Mouse (Mus musculus) spleen, adult 2 months (tissue): Measurements from ENCODE around the gene Ntn1. TPM values are rescaled to one million over a fixed set of nuclear protein-coding genes. Genes with fewer than 3 reads are reported as not detected.

Experiments used
- DNase-seq, 2 experiments: peaks; one replicate each; pipeline versions ENCODE4 v3.0.0 to v3.0.0-alpha.2; 2012 to 2021; ENCODE audit warnings: low spot score in 2 of 2, low read depth in 1 of 2
- H3K27ac ChIP-seq: fragments of 200-500 bp; 2 replicates; pipeline ENCODE4 v1.5.1; 2012; ENCODE audit warnings: low read length, inconsistent platforms; ENCODE audit not compliant: insufficient read depth
- H3K27me3 ChIP-seq: fragments of 200-500 bp; 2 replicates; pipeline ENCODE4 v1.6.1; 2012; ENCODE audit warnings: mild to moderate bottlenecking, moderate library complexity, low read length, inconsistent platforms; ENCODE audit not compliant: control insufficient read depth, insufficient read depth
- H3K36me3 ChIP-seq: fragments of 200-500 bp; 2 replicates; pipeline ENCODE4 v1.6.1; 2012; ENCODE audit warnings: mild to moderate bottlenecking, low read length, inconsistent platforms; ENCODE audit not compliant: control insufficient read depth, insufficient read depth
- H3K4me1 ChIP-seq: fragments of 200-500 bp; 2 replicates; pipeline ENCODE4 v1.6.1; 2011; ENCODE audit warnings: inconsistent platforms; ENCODE audit not compliant: control insufficient read depth, insufficient read depth, insufficient read length
- H3K4me3 ChIP-seq: fragments of 200-500 bp; 2 replicates; pipeline ENCODE4 v1.5.1; 2011; ENCODE audit warnings: mild to moderate bottlenecking, inconsistent platforms; ENCODE audit not compliant: insufficient read depth, insufficient read length; ENCODE audit errors: extremely low read depth
- CTCF ChIP-seq: fragments of 200-500 bp; IDR thresholded peaks from 2 replicates; pipeline ENCODE4 v1.5.1; 2011; ENCODE audit warnings: mild to moderate bottlenecking, inconsistent platforms; ENCODE audit not compliant: insufficient read depth, insufficient read length, insufficient replicate concordance; ENCODE audit errors: extremely low read depth
- POLR2A ChIP-seq: fragments of 200-500 bp; IDR thresholded peaks from 2 replicates; pipeline ENCODE4 v1.6.1; 2011; ENCODE audit warnings: low read depth, low read length, inconsistent platforms
- WGBS: fragments of 180-500 bp; shearing (Covaris S2); methylation state at CpG from one replicate; pipeline ENCODE4 v1.1.7; 2018; 5-methylcytosine and 5-hydroxymethylcytosine counted together
- polyA plus RNA-seq: library from polyadenylated mRNA; depleted of rRNA; stranded (reverse); fragments of >200 nt; gene quantifications from 2 replicates; pipeline ENCODE4 v1.2.3, GENCODE M21; 2012

Ntn1 gene
- polyA plus RNA-seq, 1 experiment: 3.8 TPM

GRCm38 (mm10) chr11:68202561-68202960, 198.1 kb downstream of the Ntn1 start:
- H3K4me1 ChIP-seq: peaks cover 34% of the 10 kb centered on the region; the same call in 1 of the 2 replicates
- DNase-seq: no peak
- H3K27me3 ChIP-seq: no peaks in the 10 kb centered on the region
- WGBS: 81% methylated on average over 10 of the region's 10 CpGs
- no peak overlapping the region for H3K27ac ChIP-seq
- H3K4me3 ChIP-seq: no peak overlapping the region
- no peak for TF ChIP-seq CTCF
- no peak for TF ChIP-seq POLR2A
- H3K36me3 ChIP-seq: no peaks in the 10 kb centered on the region

GRCm38 (mm10) chr11:68201811-68202459, 198.7 kb downstream of the Ntn1 start:
- WGBS: 66% methylated on average over 10 of the region's 10 CpGs
- H3K4me3 ChIP-seq: no peak overlapping the region
- H3K36me3 ChIP-seq: no peaks in the 10 kb centered on the region
- H3K4me1 ChIP-seq: peaks cover 34% of the 10 kb centered on the region; the same call in 1 of the 2 replicates
- H3K27ac ChIP-seq: no peak overlapping the region
- no peak for DNase-seq
- TF ChIP-seq POLR2A (no peak), CTCF (no peak)
- no peaks in the 10 kb centered on the region for H3K27me3 ChIP-seq

- Histone ChIP-seq H3K36me3 (no peaks in the 10 kb centered on the region), H3K4me3 (no peak overlapping the region), H3K27ac (no peak overlapping the region), H3K4me1 (peaks cover 34% of the 10 kb centered on the region; the same call in 1 of the 2 replicates), H3K27me3 (no peaks in the 10 kb centered on the region)
- TF ChIP-seq CTCF (no peak), POLR2A (no peak)
- no peak for DNase-seq
- WGBS: 23% methylated on average over 1 of the region's 1 CpGs
Observed at GRCm38 (mm10) chr11:68201063-68201462, 199.6 kb downstream of the Ntn1 start.

- TF ChIP-seq CTCF (no peak), POLR2A (no peak)
- 81% methylated on average over 4 of the region's 4 CpGs for WGBS
- Histone ChIP-seq H3K36me3 (no peaks in the 10 kb centered on the region), H3K4me3 (no peak overlapping the region), H3K27ac (peak overlapping the region; percentile 23), H3K4me1 (peaks cover 34% of the 10 kb centered on the region; the same call in 1 of the 2 replicates), H3K27me3 (no peaks in the 10 kb centered on the region)
- DNase-seq: no peak
Observed at GRCm38 (mm10) chr11:68200500-68200899, 200.1 kb downstream of the Ntn1 start.

- WGBS: 13% methylated on average over 10 of the region's 10 CpGs
- peak overlapping the region; percentile 44 for H3K27ac ChIP-seq
- H3K4me3 ChIP-seq: no peak overlapping the region
- H3K4me1 ChIP-seq: peaks cover 34% of the 10 kb centered on the region; the same call in 1 of the 2 replicates
- TF ChIP-seq POLR2A: no peak
- TF ChIP-seq CTCF: no peak
- H3K27me3 ChIP-seq: no peaks in the 10 kb centered on the region
- no peaks in the 10 kb centered on the region for H3K36me3 ChIP-seq
- DNase-seq: peak; percentile 17 to 18
Observed at GRCm38 (mm10) chr11:68199801-68200423, 200.7 kb downstream of the Ntn1 start.

- Histone ChIP-seq H3K36me3 (no peaks in the 10 kb centered on the region), H3K27me3 (no peaks in the 10 kb centered on the region), H3K4me3 (no peak overlapping the region), H3K27ac (peak overlapping the region; percentile 2; the same call in 1 of the 2 replicates), H3K4me1 (peaks cover 30% of the 10 kb centered on the region; the same call in 1 of the 2 replicates)
- 23% methylated on average over 8 of the region's 8 CpGs for WGBS
- TF ChIP-seq CTCF (no peak), POLR2A (no peak)
- DNase-seq: peak in 1 of 2 experiments; percentile 18
Observed at GRCm38 (mm10) chr11:68199103-68199502, 201.5 kb downstream of the Ntn1 start.
